Mouse (Mus musculus) ES-Bruce4 (cell line): ENCODE data around the gene Dvl1. TPM values are rescaled to one million over a fixed set of nuclear protein-coding genes. Genes with fewer than 3 reads are reported as not detected.

Experiments used
- H3K27ac ChIP-seq: 2 replicates; pipeline ENCODE4 v1.5.1; 2012; ENCODE audit warnings: low read length, inconsistent platforms; ENCODE audit not compliant: insufficient read depth
- H3K27me3 ChIP-seq: 2 replicates; pipeline ENCODE4 v1.6.1; 2012; ENCODE audit warnings: mild to moderate bottlenecking, low read length, inconsistent platforms; ENCODE audit not compliant: control insufficient read depth, poor library complexity, insufficient read depth, severe bottlenecking
- H3K36me3 ChIP-seq: 2 replicates; pipeline ENCODE4 v1.6.1; 2012; ENCODE audit warnings: inconsistent platforms, mild to moderate bottlenecking, low read length, moderate library complexity; ENCODE audit not compliant: control insufficient read depth, poor library complexity, insufficient read depth, severe bottlenecking
- H3K4me1 ChIP-seq: one replicate; pipeline ENCODE4 v1.8.1; 2011; ENCODE audit warnings: low read length; ENCODE audit not compliant: control insufficient read depth, insufficient read depth
- H3K4me3 ChIP-seq: 2 replicates; pipeline ENCODE4 v1.5.1; 2011; ENCODE audit warnings: low read depth, mild to moderate bottlenecking, low read length
- H3K9ac ChIP-seq: 2 replicates; pipeline ENCODE4 v1.6.1; 2012; ENCODE audit warnings: low read depth, mild to moderate bottlenecking, inconsistent platforms; ENCODE audit not compliant: poor library complexity, severe bottlenecking
- H3K9me3 ChIP-seq: replicated peaks from 2 replicates; pipeline ENCODE4 v1.6.1; 2012; ENCODE audit warnings: mild to moderate bottlenecking, low read length, inconsistent platforms; ENCODE audit not compliant: control insufficient read depth, poor library complexity, insufficient read depth, severe bottlenecking
- CTCF ChIP-seq: IDR thresholded peaks from one replicate; pipeline ENCODE4 v1.8.1; 2011; ENCODE audit warnings: low read depth, low read length
- EP300 ChIP-seq: IDR thresholded peaks from 2 replicates; pipeline ENCODE4 v1.6.1; 2011; ENCODE audit warnings: low read depth, low read length; ENCODE audit not compliant: insufficient read depth
- POLR2A ChIP-seq: IDR thresholded peaks from one replicate; pipeline ENCODE4 v1.8.1; 2011; ENCODE audit warnings: low read length; ENCODE audit not compliant: insufficient read depth
- polyA plus RNA-seq: library from polyadenylated mRNA; stranded (reverse); fragments of >200 nt; gene quantifications from 2 replicates; pipeline ENCODE4 v1.2.4, GENCODE M21; 2011; ENCODE audit warnings: low read depth; ENCODE audit not compliant: missing spikeins, insufficient read depth, insufficient read length

Dvl1 gene
- polyA plus RNA-seq, 1 experiment: 15.2 TPM

DNA sequence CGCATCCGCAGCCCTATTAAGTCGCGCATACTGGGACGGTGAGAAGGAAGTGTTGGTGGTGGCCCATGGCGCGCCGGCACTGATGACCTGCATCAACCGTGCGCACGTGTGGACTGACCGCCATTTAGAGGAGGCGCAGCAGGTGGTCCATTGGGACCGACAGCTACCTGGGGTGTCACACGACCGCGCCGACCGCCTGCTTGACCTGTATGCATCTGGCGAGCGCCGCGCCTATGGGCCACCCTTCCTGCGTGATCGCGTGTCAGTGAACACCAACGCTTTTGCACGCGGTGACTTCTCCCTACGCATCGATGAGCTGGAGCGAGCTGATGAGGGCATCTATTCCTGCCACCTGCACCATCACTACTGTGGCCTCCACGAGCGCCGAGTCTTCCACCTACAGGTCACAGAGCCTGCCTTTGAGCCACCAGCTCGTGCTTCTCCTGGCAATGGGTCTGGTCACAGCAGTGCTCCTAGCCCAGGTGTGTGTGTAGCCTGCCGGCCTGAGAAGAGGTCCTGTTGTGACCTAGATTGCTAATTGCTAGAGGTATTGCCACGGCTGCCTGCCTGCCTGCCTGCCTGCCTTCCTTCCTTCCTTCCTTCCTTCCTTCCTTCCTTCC lies 5.4 kb upstream of the Dvl1 start:
- TF ChIP-seq POLR2A (no peak), CTCF (no peak), EP300 (no peak)
- no peak overlapping the region for H3K9ac ChIP-seq
- peaks cover 6% of the 10 kb centered on the region for H3K4me1 ChIP-seq
- peak overlapping the region; percentile 76 for H3K4me3 ChIP-seq
- no peaks in the 10 kb centered on the region for H3K36me3 ChIP-seq
- H3K27me3 ChIP-seq: no peaks in the 10 kb centered on the region
- no peak overlapping the region for H3K27ac ChIP-seq
- H3K9me3 ChIP-seq: no peaks in the 10 kb centered on the region

DNA sequence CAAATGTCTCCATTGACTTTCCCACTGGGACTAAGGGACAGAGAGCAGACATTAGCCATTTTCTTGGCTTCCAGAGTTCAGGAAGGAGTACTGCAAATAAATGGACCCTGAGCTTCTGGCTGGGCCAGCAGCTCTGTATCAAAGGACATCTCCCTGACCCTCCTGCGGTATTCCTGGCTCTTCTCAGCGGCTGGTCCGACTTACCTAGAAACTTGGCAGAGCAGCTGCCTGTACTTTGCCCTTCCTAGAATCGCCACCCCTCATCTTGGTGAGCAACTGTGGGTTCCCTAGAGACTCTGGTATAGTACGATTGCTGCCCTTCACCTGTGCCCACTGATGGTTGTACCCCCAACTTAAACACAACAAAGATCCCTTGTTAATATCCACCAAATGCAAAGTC lies 4.0 kb upstream of the Dvl1 start:
- Histone ChIP-seq H3K9ac (no peak overlapping the region), H3K36me3 (no peaks in the 10 kb centered on the region), H3K9me3 (no peaks in the 10 kb centered on the region), H3K27me3 (no peaks in the 10 kb centered on the region), H3K4me1 (peaks cover 6% of the 10 kb centered on the region), H3K4me3 (no peak overlapping the region), H3K27ac (no peak overlapping the region)
- TF ChIP-seq EP300 (no peak), CTCF (no peak), POLR2A (no peak)

DNA sequence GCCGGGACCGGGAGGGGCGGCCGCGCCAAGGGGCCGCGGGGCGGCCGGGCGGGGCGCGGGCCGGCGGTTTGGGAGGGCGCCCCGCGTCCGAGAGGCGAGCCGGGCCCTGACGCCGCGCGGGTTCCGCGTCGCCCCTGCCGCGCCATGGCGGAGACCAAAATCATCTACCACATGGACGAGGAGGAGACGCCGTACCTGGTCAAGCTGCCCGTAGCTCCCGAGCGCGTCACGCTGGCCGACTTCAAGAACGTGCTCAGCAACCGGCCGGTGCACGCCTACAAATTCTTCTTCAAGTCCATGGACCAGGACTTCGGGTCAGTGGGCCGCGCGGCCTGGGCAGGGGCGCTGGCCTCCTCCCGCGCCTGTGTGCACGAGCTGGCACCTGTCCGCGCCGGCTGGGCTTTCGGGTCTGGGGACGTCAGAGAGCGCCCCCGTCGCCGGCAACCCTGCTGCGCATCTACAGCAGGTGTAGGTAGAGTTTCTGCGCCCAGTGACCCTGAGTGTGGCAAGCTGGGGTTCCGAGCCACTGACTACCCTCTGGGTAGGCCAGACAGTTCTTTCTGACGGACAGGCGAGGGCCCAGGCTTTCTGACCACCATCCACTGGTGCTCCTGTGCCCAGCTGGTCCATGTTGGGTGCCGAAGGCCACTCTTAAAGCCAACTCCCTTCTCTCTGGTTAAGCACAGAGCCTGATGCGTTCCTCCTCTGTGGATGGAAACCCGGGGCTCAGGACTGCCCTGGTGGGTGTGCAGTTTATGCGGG lies 570 bp downstream of the Dvl1 start:
- no peaks in the 10 kb centered on the region for H3K27me3 ChIP-seq
- H3K4me3 ChIP-seq: peak overlapping the region; percentile 67
- H3K36me3 ChIP-seq: no peaks in the 10 kb centered on the region
- H3K9me3 ChIP-seq: no peaks in the 10 kb centered on the region
- H3K9ac ChIP-seq: peak overlapping the region; percentile 84
- no peak for TF ChIP-seq CTCF
- no peak for TF ChIP-seq EP300
- TF ChIP-seq POLR2A: no peak
- no peaks in the 10 kb centered on the region for H3K4me1 ChIP-seq
- no peak overlapping the region for H3K27ac ChIP-seq

DNA sequence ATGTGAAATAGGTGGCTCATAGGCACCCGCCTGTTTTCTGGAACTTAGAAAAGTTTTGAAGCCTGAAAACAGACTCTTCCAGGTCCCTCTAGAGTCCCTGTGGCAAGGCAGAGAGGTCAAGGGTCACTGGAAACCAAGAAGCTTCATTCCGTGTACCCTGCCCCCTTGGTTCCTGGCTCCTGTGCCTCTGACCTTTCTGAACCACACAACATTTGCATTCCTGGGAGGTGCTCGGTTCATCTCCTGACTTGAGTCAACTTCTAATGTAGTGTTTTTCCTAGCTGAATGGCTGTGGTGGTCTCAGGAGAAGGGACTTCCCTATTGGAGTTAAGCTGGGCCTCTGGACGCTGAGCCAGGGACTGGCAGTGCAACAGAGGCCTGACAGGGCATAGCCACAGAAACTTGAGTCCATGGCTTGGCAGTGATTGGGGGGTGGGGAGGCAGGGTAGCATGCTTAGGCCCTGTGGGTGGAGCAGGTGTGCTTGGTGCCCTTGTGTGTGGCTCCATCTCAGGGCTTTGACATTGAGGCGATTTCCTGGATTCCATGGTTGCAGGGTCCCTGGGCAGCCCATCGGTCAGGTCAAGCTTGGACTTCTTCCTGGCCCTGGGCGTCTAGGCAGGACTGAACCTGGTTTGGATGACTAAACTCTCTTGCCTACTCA lies 1.4 kb downstream of the Dvl1 start:
- H3K4me3 ChIP-seq: peak overlapping the region; percentile 67; the same call in 1 of the 2 replicates
- no peaks in the 10 kb centered on the region for H3K4me1 ChIP-seq
- TF ChIP-seq EP300: no peak
- no peak for TF ChIP-seq CTCF
- no peak for TF ChIP-seq POLR2A
- no peaks in the 10 kb centered on the region for H3K9me3 ChIP-seq
- no peaks in the 10 kb centered on the region for H3K27me3 ChIP-seq
- no peak overlapping the region for H3K27ac ChIP-seq
- H3K9ac ChIP-seq: peak overlapping the region; percentile 84
- no peaks in the 10 kb centered on the region for H3K36me3 ChIP-seq

DNA sequence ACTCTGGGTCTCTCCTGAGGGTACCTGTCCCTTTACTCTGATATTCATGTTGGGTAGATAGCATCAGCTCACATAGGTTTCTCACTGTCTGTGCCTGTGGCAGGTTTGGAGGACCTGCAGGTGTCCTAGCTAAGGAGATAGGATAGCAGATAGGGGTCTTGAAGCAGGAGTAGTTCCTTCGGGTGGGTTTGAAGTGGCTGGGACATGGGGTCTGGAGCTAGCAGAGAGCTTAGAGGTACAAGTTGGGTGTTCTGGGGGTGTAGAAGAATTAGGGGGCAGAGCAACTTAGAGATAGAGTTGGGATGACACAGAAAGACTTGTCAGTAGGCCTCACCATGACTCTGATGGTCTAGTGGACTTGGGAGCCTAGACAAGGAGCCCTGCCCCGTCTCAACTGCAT lies 2.2 kb downstream of the Dvl1 start:
- Histone ChIP-seq H3K27ac (no peak overlapping the region), H3K4me3 (no peak overlapping the region), H3K9ac (no peak overlapping the region), H3K27me3 (no peaks in the 10 kb centered on the region), H3K4me1 (no peaks in the 10 kb centered on the region), H3K36me3 (no peaks in the 10 kb centered on the region), H3K9me3 (no peaks in the 10 kb centered on the region)
- no peak for TF ChIP-seq CTCF
- TF ChIP-seq POLR2A: no peak
- no peak for TF ChIP-seq EP300
